Mouse (Mus musculus) liver, postnatal 0 days (tissue): ENCODE results near the gene Tekt1. TPM values are rescaled to one million over a fixed set of nuclear protein-coding genes. Genes with fewer than 3 reads are reported as not detected.

ENCODE experiments used
- ATAC-seq: fragments of 200-750 bp; cut with Nextera tagmentation; 2 replicates; pipeline ENCODE4 v1.8.0; 2017; ENCODE audit warnings: mild to moderate bottlenecking, moderate library complexity
- DNase-seq: peaks from one replicate; pipeline ENCODE4 v3.0.0-alpha.2; 2016
- H3K27ac ChIP-seq: fragments of 300-500 bp; sonication (generic); 2 replicates; pipeline ENCODE4 v1.5.1; 2014; ENCODE audit warnings: antibody characterized with exemption, moderate library complexity, mild to moderate bottlenecking, low read depth
- H3K27me3 ChIP-seq: fragments of 300-500 bp; sonication (generic); 2 replicates; pipeline ENCODE4 v1.6.1; 2014; ENCODE audit warnings: low read length, control low read depth, mixed read lengths; ENCODE audit not compliant: insufficient read depth
- H3K36me3 ChIP-seq: fragments of 300-500 bp; sonication (generic); replicated peaks from 2 replicates; pipeline ENCODE4 v1.6.1; 2014; ENCODE audit warnings: mild to moderate bottlenecking, control low read depth, low read length, moderate library complexity, mixed read lengths; ENCODE audit not compliant: insufficient read depth
- H3K4me1 ChIP-seq: fragments of 300-500 bp; sonication (generic); 2 replicates; pipeline ENCODE4 v1.6.1; 2014; ENCODE audit warnings: antibody characterized with exemption, mild to moderate bottlenecking, control low read depth; ENCODE audit not compliant: insufficient read depth
- H3K4me2 ChIP-seq: fragments of 300-500 bp; sonication (generic); 2 replicates; pipeline ENCODE4 v1.6.1; 2014; ENCODE audit warnings: low read depth, mild to moderate bottlenecking, low read length, moderate library complexity, mixed read lengths
- H3K4me3 ChIP-seq: fragments of 300-500 bp; sonication (generic); 2 replicates; pipeline ENCODE4 v1.5.1; 2014; ENCODE audit warnings: low read depth, low read length
- H3K9ac ChIP-seq: fragments of 300-500 bp; sonication (generic); replicated peaks from 2 replicates; pipeline ENCODE4 v1.6.1; 2014; ENCODE audit warnings: mild to moderate bottlenecking, moderate library complexity
- H3K9me3 ChIP-seq: fragments of 300-500 bp; sonication (generic); 2 replicates; pipeline ENCODE4 v1.6.1; 2016; ENCODE audit warnings: mild to moderate bottlenecking, control low read depth, low read length, mixed read lengths
- CTCF ChIP-seq: sonication (generic); IDR thresholded peaks from 2 replicates; pipeline ENCODE4 v1.5.1; 2016; ENCODE audit warnings: antibody characterized with exemption, low read depth
- EP300 ChIP-seq: IDR thresholded peaks from 2 replicates; pipeline ENCODE4 v1.6.1; 2016; ENCODE audit warnings: antibody characterized with exemption, low read depth, mild to moderate bottlenecking
- WGBS: fragments of 180-500 bp; shearing (Covaris S2); extraction: QIAGEN DNeasy Blood & Tissue Kit; methylation state at CpG from one replicate; pipeline ENCODE4 v1.1.7; 2014; ENCODE audit not compliant: insufficient replicate concordance; 5-methylcytosine and 5-hydroxymethylcytosine counted together
- polyA plus RNA-seq: library from polyadenylated mRNA; unstranded; fragments of >200 nt; fragmentation: Nextera tagmentation; extraction: Ambion mirVana; gene quantifications from 2 replicates; pipeline ENCODE4 v1.2.1, GENCODE M21; 2015

Tekt1 gene
- polyA plus RNA-seq, 1 experiment from 2014 or later = not detected

DNA sequence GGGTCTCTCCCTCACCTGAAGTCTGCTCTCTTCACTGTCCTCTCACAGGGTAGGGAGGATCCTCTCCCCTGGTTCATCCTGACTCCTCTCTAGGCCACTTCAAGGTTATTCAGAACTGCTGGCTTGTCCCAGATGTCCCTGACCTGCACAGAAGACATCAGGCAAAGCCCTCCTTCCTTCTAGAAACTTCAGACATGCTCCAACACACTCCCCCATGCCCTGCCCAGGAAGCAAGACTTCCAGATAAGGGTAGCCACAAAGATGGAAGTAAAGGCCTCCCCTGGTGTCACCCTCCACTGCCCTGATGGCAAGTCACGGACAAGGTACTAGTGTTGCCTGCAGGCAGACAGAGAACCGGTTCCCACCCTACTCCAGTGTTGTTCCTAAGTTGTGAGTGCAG lies 32.5 kb upstream of the Tekt1 start:
- Histone ChIP-seq H3K9me3 (no peaks in the 10 kb centered on the region), H3K27me3 (no peaks in the 10 kb centered on the region), H3K27ac (no peak overlapping the region), H3K4me3 (no peak overlapping the region), H3K4me1 (no peaks in the 10 kb centered on the region), H3K36me3 (no peaks in the 10 kb centered on the region), H3K9ac (no peak overlapping the region), H3K4me2 (no peak overlapping the region)
- DNase-seq (no peak), ATAC-seq (no peak)
- no peak for TF ChIP-seq EP300
- TF ChIP-seq CTCF = no peak
- WGBS = 28% methylated on average over 2 of the region's 2 CpGs

DNA sequence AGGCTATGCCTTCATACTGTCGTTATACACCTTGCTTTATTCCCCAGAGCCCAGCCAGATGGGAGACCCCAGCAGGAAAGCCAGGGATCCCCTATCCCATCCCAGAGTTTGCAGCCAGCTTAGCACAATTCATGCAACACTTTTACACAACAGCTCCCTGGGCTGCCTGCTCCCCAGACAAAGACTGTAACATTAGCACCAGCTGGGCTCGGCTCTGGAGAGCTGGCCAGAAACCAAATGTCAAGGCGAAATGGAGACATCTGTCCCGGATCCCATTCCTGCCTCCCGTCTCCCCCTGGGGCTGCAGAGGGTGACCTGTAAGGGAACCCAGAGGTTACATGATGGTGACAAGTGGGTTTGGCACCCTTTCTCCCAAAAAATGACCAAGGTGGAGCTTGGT lies 31.4 kb upstream of the Tekt1 start:
- WGBS = 71% methylated on average over 5 of the region's 5 CpGs
- no peak overlapping the region for H3K9ac ChIP-seq

DNA sequence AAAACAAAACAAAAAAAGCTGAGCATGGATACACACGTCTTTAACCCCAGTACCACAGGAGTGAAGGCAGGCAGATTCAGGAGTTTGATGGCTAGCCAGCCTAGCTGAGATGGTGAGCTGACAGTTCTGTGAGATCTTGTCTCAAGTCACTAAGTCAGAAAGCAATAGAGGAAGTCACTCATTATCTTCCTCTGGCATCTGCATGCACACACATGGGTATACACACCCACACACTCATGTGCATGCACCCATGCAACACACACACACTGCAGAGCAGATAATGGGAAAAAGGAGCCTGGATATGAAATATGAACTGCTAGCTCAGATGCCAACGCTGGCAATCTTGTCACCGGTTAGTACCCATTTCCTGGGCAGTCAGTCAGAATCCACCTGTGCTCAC lies 31.0 kb upstream of the Tekt1 start:
- Histone ChIP-seq H3K4me2 (no peak overlapping the region), H3K4me3 (no peak overlapping the region), H3K27me3 (no peaks in the 10 kb centered on the region), H3K27ac (no peak overlapping the region), H3K9me3 (no peaks in the 10 kb centered on the region), H3K36me3 (no peaks in the 10 kb centered on the region), H3K9ac (no peak overlapping the region), H3K4me1 (no peaks in the 10 kb centered on the region)
- TF ChIP-seq CTCF (no peak), EP300 (no peak)
- no peak for DNase-seq
- ATAC-seq = no peak
- 62% methylated on average over 3 of the region's 3 CpGs for WGBS

More for the DNA sequence above, 31.4 kb upstream of the Tekt1 start:
- no peak overlapping the region for H3K4me3 ChIP-seq
- no peaks in the 10 kb centered on the region for H3K36me3 ChIP-seq
- DNase-seq (no peak), ATAC-seq (no peak)
- H3K4me2 ChIP-seq = no peak overlapping the region
- H3K27ac ChIP-seq = no peak overlapping the region
- TF ChIP-seq CTCF = no peak
- TF ChIP-seq EP300 = no peak
- H3K27me3 ChIP-seq = no peaks in the 10 kb centered on the region
- no peaks in the 10 kb centered on the region for H3K4me1 ChIP-seq
- no peaks in the 10 kb centered on the region for H3K9me3 ChIP-seq

DNA sequence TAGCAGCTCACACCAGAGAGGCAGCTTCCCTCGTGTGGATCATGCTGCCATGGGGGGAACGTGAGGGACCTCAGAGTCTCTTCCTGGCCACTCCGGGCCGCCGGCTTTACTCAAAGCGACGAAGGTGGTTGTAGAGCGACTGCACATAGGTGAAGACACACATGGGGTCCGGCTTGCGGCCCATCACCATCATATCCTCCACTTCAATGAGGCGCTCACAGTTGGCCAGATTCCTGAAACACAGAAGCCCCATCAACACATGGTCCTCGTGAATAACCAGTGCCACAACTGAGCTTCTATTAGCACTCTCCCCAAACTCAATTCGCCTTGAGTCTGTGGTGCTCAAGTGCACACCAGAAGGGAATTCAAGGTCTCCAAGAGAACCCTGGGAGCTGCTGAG lies 28.9 kb upstream of the Tekt1 start:
- 88% methylated on average over 13 of the region's 13 CpGs for WGBS
- DNase-seq = no peak
- H3K4me3 ChIP-seq = no peak overlapping the region
- H3K9ac ChIP-seq = no peak overlapping the region
- no peak overlapping the region for H3K4me2 ChIP-seq
- ATAC-seq = no peak
- H3K36me3 ChIP-seq = no peaks in the 10 kb centered on the region
- TF ChIP-seq CTCF = no peak
- no peak for TF ChIP-seq EP300
- H3K4me1 ChIP-seq = no peaks in the 10 kb centered on the region
- H3K27ac ChIP-seq = no peak overlapping the region
- H3K9me3 ChIP-seq = no peaks in the 10 kb centered on the region
- H3K27me3 ChIP-seq = no peaks in the 10 kb centered on the region

DNA sequence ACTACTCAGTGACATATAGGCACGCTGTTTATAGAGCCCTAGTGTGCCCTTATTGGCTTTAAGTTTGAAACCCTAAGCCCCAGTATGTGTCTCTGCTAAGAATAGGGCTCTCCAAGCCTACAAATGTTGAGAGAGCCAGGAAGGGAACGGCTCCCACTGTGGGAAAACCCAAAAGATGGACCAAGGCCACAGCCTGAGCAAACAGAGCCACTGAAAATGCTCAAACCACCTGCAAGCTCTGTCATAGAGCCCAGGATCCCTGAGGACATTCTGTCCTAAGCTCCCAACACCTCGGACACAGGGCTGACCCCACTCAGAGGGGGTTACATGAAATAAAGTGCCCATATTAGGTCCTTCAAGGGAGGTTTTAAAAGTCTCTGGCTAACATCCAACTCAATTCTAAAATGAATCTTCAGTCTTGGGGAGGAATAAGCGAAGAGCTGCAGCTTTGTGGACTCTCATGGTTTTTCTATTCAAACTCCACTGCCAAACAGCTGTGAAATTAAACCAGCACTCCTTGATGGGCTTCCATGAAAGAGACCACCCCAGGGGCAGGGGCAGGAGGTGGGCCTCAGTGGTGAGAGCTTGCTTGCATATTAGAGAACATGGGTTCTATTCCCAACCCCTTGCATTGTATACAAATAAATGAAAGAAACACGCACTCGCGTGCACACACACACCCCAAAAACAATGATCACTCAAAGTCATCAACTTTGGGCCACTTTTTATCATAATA lies 27.3 kb upstream of the Tekt1 start:
- Histone ChIP-seq H3K9ac (no peak overlapping the region), H3K4me3 (no peak overlapping the region), H3K27me3 (no peaks in the 10 kb centered on the region), H3K4me1 (no peaks in the 10 kb centered on the region), H3K36me3 (no peaks in the 10 kb centered on the region), H3K27ac (no peak overlapping the region), H3K9me3 (no peaks in the 10 kb centered on the region), H3K4me2 (no peak overlapping the region)
- no peak for TF ChIP-seq EP300
- no peak for TF ChIP-seq CTCF
- WGBS = 76% methylated on average over 7 of the region's 7 CpGs
- DNase-seq = no peak
- no peak for ATAC-seq

DNA sequence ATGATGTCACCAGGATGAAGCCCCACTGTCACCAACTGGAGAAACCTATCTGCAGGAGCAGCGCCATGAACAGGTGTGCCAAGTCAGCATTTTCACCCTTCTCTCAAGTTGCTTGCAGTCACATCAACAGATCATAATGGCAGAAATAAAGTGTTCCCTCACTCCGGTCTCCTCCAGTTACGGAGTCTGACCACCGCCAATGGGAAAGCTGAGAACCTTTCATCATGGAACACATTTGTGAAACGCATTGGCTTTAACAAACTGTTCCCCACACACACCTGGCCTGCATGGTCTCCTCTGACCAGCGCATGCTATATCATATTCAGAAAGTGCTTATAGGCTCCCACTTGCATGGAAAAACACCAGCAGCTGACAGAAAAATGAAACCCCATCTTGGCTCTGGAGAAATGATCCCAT lies 25.9 kb upstream of the Tekt1 start:
- Histone ChIP-seq H3K9me3 (no peaks in the 10 kb centered on the region), H3K4me3 (no peak overlapping the region), H3K36me3 (no peaks in the 10 kb centered on the region), H3K27me3 (no peaks in the 10 kb centered on the region), H3K4me1 (no peaks in the 10 kb centered on the region), H3K27ac (no peak overlapping the region), H3K9ac (no peak overlapping the region), H3K4me2 (no peak overlapping the region)
- ATAC-seq (no peak), DNase-seq (no peak)
- TF ChIP-seq EP300 (no peak), CTCF (no peak)
- WGBS = 91% methylated on average over 6 of the region's 6 CpGs
